Mouse (Mus musculus) frontal cortex, postnatal 14 days (tissue): ENCODE measurements around the gene Mif.
"Not testable (repeated sequence)": the region's sequence is repeated elsewhere in the genome, so short reads cannot be mapped to it uniquely, and the experiment has no call there.

ENCODE experiments used
- DNase-seq, 2 experiments: peaks; one replicate each; pipeline ENCODE4 v3.0.0; 2022; ENCODE audit warnings: low spot score in 2 of 2

Mif gene

DNA sequence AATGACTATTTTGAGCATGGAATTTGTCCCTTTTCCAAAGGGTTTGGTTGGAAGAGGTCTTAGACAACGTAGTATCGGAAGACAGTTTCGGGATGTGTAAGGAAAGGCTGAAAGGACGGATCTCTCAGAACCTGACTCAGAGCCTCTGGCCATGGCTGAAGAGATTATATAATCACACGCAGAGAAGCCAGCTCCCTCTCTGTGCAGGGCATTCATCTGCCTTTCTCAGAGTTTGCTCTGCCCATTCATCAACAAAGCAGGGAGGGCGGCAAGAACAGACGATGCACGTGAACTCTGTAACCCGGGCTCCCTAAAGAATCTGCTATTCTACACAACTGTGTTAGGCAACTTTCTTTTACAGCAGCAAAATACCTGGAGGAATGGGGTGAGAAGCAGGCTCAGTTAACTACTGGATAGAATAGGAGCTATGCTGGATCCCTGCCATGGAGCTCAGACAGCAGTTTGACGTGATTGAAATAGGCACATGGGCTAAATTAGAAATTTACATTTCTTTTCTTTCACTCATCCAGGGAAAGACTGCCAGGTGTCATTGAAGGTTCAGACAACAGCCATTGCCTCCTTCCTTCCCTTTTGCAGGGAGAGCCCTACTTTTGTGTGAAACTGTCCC, 13.6 kb upstream of the Mif start:
- no peak for DNase-seq

- peak; percentile 55 to 67 for DNase-seq
Observed at GRCm38 (mm10) chr10:75872915-75873542, 13.0 kb upstream of the Mif start.

DNA sequence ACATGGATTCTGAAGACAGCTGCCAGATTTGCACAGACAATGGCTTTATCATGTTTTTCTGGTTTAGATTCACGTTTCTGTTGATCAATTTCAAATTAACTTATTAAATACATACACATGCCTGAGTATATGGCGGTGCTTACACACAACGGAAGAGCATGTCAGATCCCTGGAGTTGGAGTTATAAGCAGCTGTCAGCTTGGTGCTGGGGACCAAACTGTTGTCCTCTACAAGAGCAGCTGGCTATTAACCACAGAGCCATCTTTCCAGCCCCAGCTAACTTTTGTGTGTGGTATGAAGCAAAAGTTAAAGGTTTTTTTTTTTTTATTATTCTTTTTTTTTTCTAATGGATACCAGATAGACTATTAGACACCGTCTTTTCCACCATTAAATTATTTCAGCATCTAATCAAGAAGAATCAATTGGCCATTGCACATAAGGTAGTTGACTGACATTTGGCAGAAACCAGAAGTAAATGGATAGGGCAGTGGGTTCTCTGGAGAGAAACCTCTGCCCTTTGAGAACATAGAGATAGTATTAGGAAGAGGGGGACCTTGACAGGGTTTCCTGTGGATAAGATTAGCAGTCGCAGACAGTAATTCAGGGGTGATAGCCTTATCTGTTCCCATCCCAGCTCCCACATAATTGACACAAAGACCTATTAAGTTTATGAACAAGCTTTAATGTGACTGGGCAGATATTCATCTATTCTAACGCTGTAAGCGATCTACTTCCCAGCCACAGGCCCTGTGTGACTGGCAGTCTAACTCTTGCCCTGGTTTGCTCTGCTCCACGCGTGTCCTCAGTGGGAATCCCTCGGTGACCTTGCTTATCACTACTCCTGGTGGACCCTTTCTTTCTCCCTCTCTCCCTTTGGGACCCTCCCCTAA, 12.2 kb upstream of the Mif start:
- no peak for DNase-seq

DNA sequence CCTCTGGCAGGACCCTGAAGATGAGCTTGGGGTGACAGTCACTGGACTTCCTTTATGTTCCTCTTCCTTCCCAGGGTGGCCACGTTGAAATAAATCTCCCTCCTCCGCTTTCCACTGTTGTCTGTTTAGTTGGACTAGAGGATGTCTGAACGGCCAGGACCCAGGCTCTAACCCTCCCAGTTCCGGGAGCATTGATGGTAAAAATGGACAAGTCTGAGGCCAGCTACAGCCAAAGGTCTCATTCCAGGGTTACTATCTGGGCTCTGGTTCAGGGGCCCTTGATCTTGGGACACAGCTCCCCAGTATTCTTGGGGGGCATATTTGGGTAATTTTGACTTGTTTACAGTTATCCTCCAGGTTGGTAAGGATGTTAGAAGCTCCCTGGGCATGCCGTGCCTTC, 1.5 kb upstream of the Mif start:
- DNase-seq = no peak

- DNase-seq = no peak
Observed at GRCm38 (mm10) chr10:75860746-75861145, 706 bp upstream of the Mif start.

GRCm38 (mm10) chr10:75859107-75859746, 813 bp downstream of the Mif start:
- DNase-seq = peak; percentile 37 to 38

GRCm38 (mm10) chr10:75857598-75857997, 2.4 kb downstream of the Mif start:
- no peak for DNase-seq

GRCm38 (mm10) chr10:75856976-75857375, 3.1 kb downstream of the Mif start:
- no peak for DNase-seq

DNA sequence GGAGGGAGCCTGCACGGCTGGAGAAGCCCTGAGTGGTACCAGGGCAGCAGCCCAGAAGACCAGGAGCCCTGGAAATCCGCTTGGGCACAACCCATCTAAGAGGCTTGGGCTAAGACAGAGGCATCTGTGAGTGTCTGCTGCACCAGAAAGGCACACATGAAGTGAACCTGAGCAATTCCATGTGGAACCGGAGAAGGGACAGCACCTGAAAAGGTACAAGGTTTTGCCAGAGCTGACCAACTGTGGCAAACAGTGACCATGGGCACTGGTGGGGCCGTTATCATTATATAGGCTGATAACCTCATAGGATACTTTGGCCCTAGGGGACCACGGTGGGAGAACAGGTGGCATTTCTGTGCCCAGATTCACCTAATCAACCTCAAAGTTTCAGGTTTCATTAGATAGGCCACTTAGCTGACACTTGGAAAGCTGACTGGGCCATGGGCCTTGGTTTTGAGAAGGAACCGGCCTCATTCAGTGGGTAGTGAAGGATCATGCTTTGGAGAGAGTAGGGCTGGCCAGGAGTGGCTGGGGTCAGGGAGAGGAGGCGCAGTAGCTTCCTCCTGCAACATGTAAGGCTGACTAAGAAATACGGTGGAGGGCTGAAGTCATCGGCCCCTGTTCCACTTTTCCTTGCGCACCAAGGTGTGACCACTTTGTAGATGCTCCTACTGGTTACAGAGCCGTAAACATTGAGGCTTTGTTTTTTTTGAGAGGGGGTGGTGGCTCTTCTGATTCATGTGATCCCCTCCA, 3.7 kb downstream of the Mif start:
- DNase-seq = no peak

DNA sequence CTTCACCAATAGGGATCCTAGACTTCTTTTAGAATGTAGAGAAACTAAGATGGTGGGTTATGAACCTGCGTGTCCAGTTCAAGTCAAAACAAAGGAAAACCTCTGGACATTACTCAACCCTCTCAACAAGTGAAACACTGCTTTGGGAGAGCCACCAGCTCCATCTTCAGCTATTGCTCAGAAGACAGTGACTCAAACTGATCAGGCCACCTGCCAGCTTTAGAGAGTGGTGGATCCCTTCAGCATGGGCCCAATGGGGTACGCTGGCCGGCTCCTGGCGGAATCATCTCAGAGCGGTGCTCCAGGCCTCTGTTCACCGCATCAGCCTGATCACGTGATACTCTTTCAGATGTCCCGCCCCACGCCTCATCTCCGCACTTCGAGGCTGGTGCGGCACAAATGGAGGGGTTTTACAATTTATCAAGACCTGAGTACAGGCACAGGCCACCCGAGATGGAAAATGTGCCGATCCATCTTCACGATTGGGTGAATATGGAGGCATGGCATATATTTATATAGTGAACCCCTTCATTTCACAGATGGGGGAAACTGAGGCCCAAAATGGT, 4.5 kb downstream of the Mif start:
- no peak for DNase-seq

- no peak for DNase-seq
Observed at GRCm38 (mm10) chr10:75854791-75855190, 5.2 kb downstream of the Mif start.

DNA sequence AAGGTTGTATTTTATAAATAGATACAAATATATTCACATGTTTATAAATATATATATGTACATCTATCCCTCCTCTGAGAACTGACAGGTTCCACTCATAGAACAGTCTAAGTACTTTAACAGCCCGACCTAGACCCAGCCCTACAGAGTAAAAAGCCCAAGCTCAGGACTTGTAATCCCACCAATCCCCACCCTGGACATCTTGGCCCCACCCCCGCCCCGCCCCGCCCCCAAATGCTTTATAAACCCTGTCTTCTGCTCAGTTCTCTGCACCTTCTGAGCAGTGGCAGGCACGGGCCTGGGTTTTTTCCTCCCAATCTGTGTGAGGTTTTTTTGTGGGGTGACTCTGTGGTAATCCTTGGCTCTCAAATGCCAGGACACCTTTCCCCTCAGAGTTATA, 5.9 kb downstream of the Mif start:
- DNase-seq = no peak

- DNase-seq = peak; percentile 62 to 75
Observed at GRCm38 (mm10) chr10:75853452-75853851, 6.6 kb downstream of the Mif start.

DNA sequence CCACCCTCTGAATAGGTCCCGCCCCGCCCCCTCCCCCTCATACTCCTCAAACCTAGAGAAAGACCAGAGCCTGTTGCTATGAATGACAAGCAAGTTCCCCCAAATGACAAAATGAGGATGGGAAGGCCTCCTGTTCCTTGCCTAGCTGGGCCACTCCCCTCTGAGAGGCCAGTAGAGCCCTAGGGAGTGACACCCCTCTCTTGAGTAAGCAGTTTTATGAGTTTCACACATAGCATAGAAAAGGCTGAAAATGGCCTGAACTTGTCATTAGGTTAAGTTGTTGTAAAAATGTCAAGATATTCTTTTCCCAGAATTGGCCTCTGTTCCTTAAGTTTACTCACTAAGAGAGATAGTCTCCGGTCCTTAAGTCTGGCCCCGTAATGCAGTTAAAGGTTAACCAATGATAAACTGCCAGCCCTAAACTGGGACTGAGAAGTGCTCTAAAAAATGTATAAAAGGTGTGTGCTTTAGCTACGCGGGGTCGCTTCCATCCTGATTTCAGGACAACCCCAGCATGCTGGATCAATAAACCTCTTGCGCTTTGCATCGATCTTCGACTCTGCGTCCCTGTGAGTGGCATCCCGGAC, 7.4 kb downstream of the Mif start:
- no peak for DNase-seq

DNA sequence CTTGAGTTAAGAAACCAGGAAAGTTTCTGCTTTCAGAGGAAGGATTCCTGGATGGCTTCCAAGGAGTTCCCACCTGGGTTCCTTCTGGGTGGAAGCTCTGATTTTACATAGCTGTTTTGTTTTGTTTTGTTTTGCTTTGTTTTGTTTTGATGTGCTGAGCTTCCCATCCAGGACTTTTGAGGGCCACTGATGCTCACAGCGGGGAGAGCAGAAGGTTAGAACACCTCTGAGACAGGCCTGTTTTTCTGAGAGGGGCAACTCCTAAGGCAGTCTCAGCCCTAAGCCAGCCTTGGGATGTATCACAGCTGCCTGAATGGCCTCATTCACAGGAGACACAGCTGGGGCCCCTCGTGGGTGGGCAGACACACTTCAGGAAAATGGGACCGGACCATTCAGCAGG, 8.4 kb downstream of the Mif start:
- no peak for DNase-seq

DNA sequence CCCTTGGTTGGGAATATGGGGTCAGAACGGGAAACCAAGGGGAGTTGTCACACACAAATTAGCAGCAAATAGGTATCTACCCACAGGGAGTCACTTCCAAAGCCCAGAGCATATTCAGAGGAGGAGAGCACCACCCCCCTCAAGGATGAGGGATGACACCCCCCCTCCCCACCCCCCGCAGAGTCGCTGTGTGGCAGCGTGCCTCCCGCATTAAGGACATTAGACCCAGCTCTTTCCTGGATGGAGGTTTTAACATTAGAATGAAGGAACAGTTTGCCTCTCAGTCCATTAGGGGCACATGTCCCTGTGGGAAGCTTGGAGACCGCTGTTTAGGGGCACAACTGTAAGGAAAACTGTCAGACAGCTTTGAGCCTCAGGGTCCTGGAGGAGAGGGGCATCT, 9.0 kb downstream of the Mif start:
- DNase-seq = no peak

GRCm38 (mm10) chr10:75848382-75848781, 11.7 kb downstream of the Mif start:
- DNase-seq = no peak

GRCm38 (mm10) chr10:75845306-75845930, 14.6 kb downstream of the Mif start:
- DNase-seq = no peak

- no peak for DNase-seq
Observed at GRCm38 (mm10) chr10:75844800-75845199, 15.2 kb downstream of the Mif start.

GRCm38 (mm10) chr10:75843898-75844297, 16.1 kb downstream of the Mif start:
- DNase-seq = not testable (repeated sequence)
